Mouse (Mus musculus) stomach, embryonic 14.5 days (tissue): ENCODE data around the gene Atad5. TPM values are rescaled to one million over a fixed set of nuclear protein-coding genes. Genes with fewer than 3 reads are reported as not detected.

ENCODE experiments used
- ATAC-seq: fragments of 200-750 bp; cut with Nextera tagmentation; 2 replicates; pipeline ENCODE4 v1.8.0; 2017; ENCODE audit warnings: low read depth, moderate TSS enrichment; ENCODE audit not compliant: insufficient number of reproducible peaks, insufficient read depth, low FRiP score
- H3K27ac ChIP-seq: fragments of 300-500 bp; sonication (generic); 2 replicates; pipeline ENCODE4 v1.5.1; 2014; ENCODE audit warnings: mild to moderate bottlenecking, low read length, moderate library complexity, mixed read lengths
- H3K27me3 ChIP-seq: fragments of 300-500 bp; sonication (generic); 2 replicates; pipeline ENCODE4 v1.6.1; 2014; ENCODE audit warnings: low read length, control low read depth, mixed read lengths; ENCODE audit not compliant: control insufficient read depth, insufficient read depth
- H3K36me3 ChIP-seq: fragments of 300-500 bp; sonication (generic); 2 replicates; pipeline ENCODE4 v1.6.1; 2014; ENCODE audit warnings: mild to moderate bottlenecking, control low read depth, low read length, moderate library complexity, mixed read lengths; ENCODE audit not compliant: control insufficient read depth, insufficient read depth
- H3K4me1 ChIP-seq: fragments of 300-500 bp; sonication (generic); 2 replicates; pipeline ENCODE4 v1.6.1; 2014; ENCODE audit warnings: low read length, control low read depth, mixed read lengths; ENCODE audit not compliant: control insufficient read depth, insufficient read depth
- H3K4me2 ChIP-seq: fragments of 300-500 bp; sonication (generic); replicated peaks from 2 replicates; pipeline ENCODE4 v1.6.1; 2014; ENCODE audit warnings: low read depth, low read length, control low read depth
- H3K4me3 ChIP-seq: fragments of 300-500 bp; sonication (generic); 2 replicates; pipeline ENCODE4 v1.5.1; 2014; ENCODE audit warnings: low read depth, low read length, control low read depth
- H3K9ac ChIP-seq: fragments of 300-500 bp; sonication (generic); replicated peaks from 2 replicates; pipeline ENCODE4 v1.6.1; 2014; ENCODE audit warnings: low read depth, mild to moderate bottlenecking, control low read depth, low read length, moderate library complexity, mixed read lengths
- H3K9me3 ChIP-seq: fragments of 300-500 bp; sonication (generic); 2 replicates; pipeline ENCODE4 v1.6.1; 2016; ENCODE audit warnings: low read depth, low read length, control low read depth; ENCODE audit not compliant: control insufficient read depth
- WGBS: fragments of 180-500 bp; shearing (Covaris S2); extraction: QIAGEN DNeasy Blood & Tissue Kit; methylation state at CpG from one replicate; pipeline ENCODE4 v1.1.7; 2014; 5-methylcytosine and 5-hydroxymethylcytosine counted together
- polyA plus RNA-seq: library from polyadenylated mRNA; unstranded; fragments of >200 nt; fragmentation: Nextera tagmentation; extraction: Ambion mirVana; gene quantifications from 2 replicates; pipeline ENCODE4 v1.2.1, GENCODE M21; 2014

The Atad5 gene
- polyA plus RNA-seq, 1 experiment from 2014 or later = 16.3 TPM

GRCm38 (mm10) chr11:80077784-80078545 lies 11.2 kb upstream of the Atad5 start:
- ATAC-seq = no peak
- Histone ChIP-seq H3K27me3 (no peaks in the 10 kb centered on the region), H3K4me1 (peaks cover 12% of the 10 kb centered on the region; the same call in 1 of the 2 replicates), H3K4me3 (no peak overlapping the region), H3K9me3 (no peaks in the 10 kb centered on the region), H3K9ac (no peak overlapping the region), H3K36me3 (no peaks in the 10 kb centered on the region; the same call in 1 of the 2 replicates), H3K4me2 (no peak overlapping the region), H3K27ac (no peak overlapping the region)
- WGBS = 77% methylated on average over 13 of the region's 14 CpGs

GRCm38 (mm10) chr11:80078831-80079230 lies 10.4 kb upstream of the Atad5 start:
- ATAC-seq = no peak
- Histone ChIP-seq H3K27ac (no peak overlapping the region), H3K27me3 (no peaks in the 10 kb centered on the region), H3K36me3 (no peaks in the 10 kb centered on the region; the same call in 1 of the 2 replicates), H3K9me3 (no peaks in the 10 kb centered on the region), H3K9ac (no peak overlapping the region), H3K4me3 (no peak overlapping the region), H3K4me2 (no peak overlapping the region), H3K4me1 (peaks cover 12% of the 10 kb centered on the region; the same call in 1 of the 2 replicates)
- WGBS = 36% methylated on average over 1 of the region's 1 CpGs

- Histone ChIP-seq H3K4me1 (peaks cover 12% of the 10 kb centered on the region; the same call in 1 of the 2 replicates), H3K4me2 (peak overlapping the region; percentile 67), H3K27me3 (no peaks in the 10 kb centered on the region), H3K36me3 (no peaks in the 10 kb centered on the region; the same call in 1 of the 2 replicates), H3K9ac (peak overlapping the region; percentile 79; the same call in 1 of the 2 replicates), H3K9me3 (no peaks in the 10 kb centered on the region), H3K27ac (no peak overlapping the region), H3K4me3 (peak overlapping the region; percentile 63)
- no peak for ATAC-seq
- 61% methylated on average over 6 of the region's 6 CpGs for WGBS
These were observed 9.4 kb upstream of the Atad5 start for GRCm38 (mm10) chr11:80079751-80080150.

- Histone ChIP-seq H3K36me3 (no peaks in the 10 kb centered on the region; the same call in 1 of the 2 replicates), H3K4me3 (peak overlapping the region; percentile 63), H3K9me3 (no peaks in the 10 kb centered on the region), H3K9ac (peak overlapping the region; percentile 79), H3K27me3 (no peaks in the 10 kb centered on the region), H3K4me1 (peaks cover 12% of the 10 kb centered on the region; the same call in 1 of the 2 replicates), H3K4me2 (peak overlapping the region; percentile 67), H3K27ac (peak overlapping the region; percentile 92)
- no peak; the same call in 1 of the 2 replicates for ATAC-seq
- WGBS = under 1% methylated on average over 32 of the region's 32 CpGs
These were observed 8.8 kb upstream of the Atad5 start for GRCm38 (mm10) chr11:80080381-80080825.

GRCm38 (mm10) chr11:80080826-80081728 lies 8.1 kb upstream of the Atad5 start, which contains the start of gene Crlf3:
Gene Crlf3, minus strand, starts transcription at chr11:80080991.
- peak; percentile 91 for ATAC-seq
- Histone ChIP-seq H3K9ac (peak within 1 kb of the TSS; percentile 79), H3K4me1 (peaks cover 12% of the 10 kb centered on the region; the same call in 1 of the 2 replicates), H3K27me3 (no peaks in the 10 kb centered on the region), H3K4me2 (peak within 1 kb of the TSS; percentile 67), H3K4me3 (peak within 1 kb of the TSS; percentile 63), H3K27ac (peak within 1 kb of the TSS; percentile 92), H3K9me3 (no peaks in the 10 kb centered on the region), H3K36me3 (no peaks in the 10 kb centered on the region; the same call in 1 of the 2 replicates)
- WGBS = 2% methylated on average over 54 of the region's 55 CpGs

GRCm38 (mm10) chr11:80081786-80082319 lies 7.3 kb upstream of the Atad5 start:
- H3K9me3 ChIP-seq = no peaks in the 10 kb centered on the region
- no peak overlapping the region for H3K4me3 ChIP-seq
- no peaks in the 10 kb centered on the region for H3K27me3 ChIP-seq
- peak overlapping the region; percentile 92; the same call in 1 of the 2 replicates for H3K27ac ChIP-seq
- no peak overlapping the region for H3K9ac ChIP-seq
- no peak for ATAC-seq
- WGBS = 80% methylated on average over 7 of the region's 7 CpGs
- H3K36me3 ChIP-seq = no peaks in the 10 kb centered on the region
- H3K4me1 ChIP-seq = peaks cover 12% of the 10 kb centered on the region; the same call in 1 of the 2 replicates
- H3K4me2 ChIP-seq = peak overlapping the region; percentile 67; the same call in 1 of the 2 replicates

- no peak for ATAC-seq
- no peak overlapping the region for H3K9ac ChIP-seq
- H3K4me2 ChIP-seq = no peak overlapping the region
- no peak overlapping the region for H3K4me3 ChIP-seq
- no peaks in the 10 kb centered on the region for H3K36me3 ChIP-seq
- H3K27ac ChIP-seq = no peak overlapping the region
- H3K27me3 ChIP-seq = no peaks in the 10 kb centered on the region
- no peaks in the 10 kb centered on the region for H3K9me3 ChIP-seq
- peaks cover 9% of the 10 kb centered on the region; the same call in 1 of the 2 replicates for H3K4me1 ChIP-seq
- 72% methylated on average over 6 of the region's 6 CpGs for WGBS
These were observed 3.7 kb upstream of the Atad5 start for GRCm38 (mm10) chr11:80085356-80086055.
